Mouse (Mus musculus) ES-E14 (cell line): ENCODE data around the gene Tfg. TPM values are rescaled to one million over a fixed set of nuclear protein-coding genes. Genes with fewer than 3 reads are reported as not detected.

Source experiments
- DNase-seq: peaks from one replicate; pipeline ENCODE4 v3.0.0-alpha.2; 2013; ENCODE audit warnings: low read depth, low spot score
- H3K27ac ChIP-seq: 2 replicates; pipeline ENCODE4 v1.5.1; 2012; ENCODE audit warnings: low read depth, mild to moderate bottlenecking, low read length, moderate library complexity, mixed read lengths; ENCODE audit not compliant: poor library complexity, insufficient read depth, severe bottlenecking
- H3K36me3 ChIP-seq: 2 replicates; pipeline ENCODE4 v1.6.1; 2012; ENCODE audit warnings: mild to moderate bottlenecking, low read length, moderate library complexity, mixed read lengths; ENCODE audit not compliant: control insufficient read depth, poor library complexity, insufficient read depth, severe bottlenecking
- H3K4me1 ChIP-seq, 2 experiments: fragments of 150-350 bp in 1 of 2; sonication (generic) in 1 of 2; 2 replicates each; pipeline ENCODE4 v1.6.1; 2012; ENCODE audit warnings: low read length in 2 of 2, mild to moderate bottlenecking in 1 of 2, mixed read lengths in 1 of 2; ENCODE audit not compliant: control insufficient read depth in 2 of 2, insufficient read depth in 2 of 2, poor library complexity in 1 of 2
- H3K4me3 ChIP-seq, 2 experiments: fragments of 150-350 bp in 1 of 2; sonication (generic) in 1 of 2; 2 replicates each; pipeline ENCODE4 v1.5.1; 2012; ENCODE audit warnings: low read length in 2 of 2, low read depth in 1 of 2, mild to moderate bottlenecking in 1 of 2, mixed read lengths in 1 of 2; ENCODE audit not compliant: insufficient read depth in 1 of 2, poor library complexity in 1 of 2, severe bottlenecking in 1 of 2
- H3K9ac ChIP-seq: 2 replicates; pipeline ENCODE4 v1.6.1; 2012; ENCODE audit warnings: low read depth, mild to moderate bottlenecking, low read length, mixed read lengths; ENCODE audit not compliant: poor library complexity, insufficient read depth, severe bottlenecking
- H3K9me3 ChIP-seq: fragments of 150-350 bp; sonication (generic); 2 replicates; pipeline ENCODE4 v1.6.1; 2012; ENCODE audit warnings: low read depth, mild to moderate bottlenecking, low read length; ENCODE audit not compliant: control insufficient read depth, insufficient read depth
- CHD2 ChIP-seq: IDR thresholded peaks from 2 replicates; pipeline ENCODE4 v1.6.1; 2014; ENCODE audit warnings: mild to moderate bottlenecking, low read depth, low read length, inconsistent platforms
- HCFC1 ChIP-seq: IDR thresholded peaks from 2 replicates; pipeline ENCODE4 v1.6.1; 2012; ENCODE audit warnings: low read length, inconsistent platforms, borderline replicate concordance; ENCODE audit not compliant: insufficient read depth
- MAFK ChIP-seq: IDR thresholded peaks from 2 replicates; pipeline ENCODE4 v1.6.1; 2014; ENCODE audit warnings: mild to moderate bottlenecking, low read depth, low read length, inconsistent platforms; ENCODE audit not compliant: insufficient read depth
- ZC3H11A ChIP-seq: IDR thresholded peaks from 2 replicates; pipeline ENCODE4 v1.6.1; 2012; ENCODE audit warnings: low read depth, mild to moderate bottlenecking, inconsistent platforms, low read length, borderline replicate concordance
- ZNF384 ChIP-seq: IDR thresholded peaks from 2 replicates; pipeline ENCODE4 v1.6.1; 2012; ENCODE audit warnings: low read depth, low read length, inconsistent platforms
- in situ Hi-C, 2 experiments: fragments of 600-800 bp; cut with MboI; formaldehyde crosslinking; loops; one replicate each; pipeline ENCODE4 v1.15.1; 2025; ENCODE audit warnings: low sequenced_read_pairs in 2 of 2, inconsistent platforms in 1 of 2; ENCODE audit not compliant: unreplicated experiment in 2 of 2
- total RNA-seq: library from RNA; depleted of rRNA; stranded (reverse); fragments of 300-350 nt; gene quantifications from 2 replicates; pipeline ENCODE4 v1.2.3, GENCODE M21; 2012

Gene Tfg
- total RNA-seq, 1 experiment = 39.1 TPM

DNA sequence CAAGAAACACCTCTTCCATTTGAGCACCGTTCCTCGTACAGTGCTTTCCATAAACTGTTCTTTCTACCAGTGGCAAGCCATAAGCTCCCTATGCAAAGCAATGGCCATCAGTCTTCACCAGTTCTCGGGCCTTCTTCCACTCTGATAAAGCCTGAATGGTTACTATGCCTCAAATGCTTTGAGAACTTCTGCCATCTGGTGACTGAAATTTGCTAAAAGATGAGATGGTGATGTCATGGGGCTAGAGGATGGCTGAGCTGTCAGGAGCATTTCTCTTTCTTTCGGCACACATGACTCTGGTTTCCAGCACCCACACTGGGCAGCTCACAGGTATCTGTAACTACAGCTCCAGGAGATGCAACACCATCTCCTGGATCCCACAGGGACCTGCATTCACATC, 40.1 kb downstream of the Tfg start:
- H3K27ac ChIP-seq = no peak overlapping the region
- no peak overlapping the region for H3K4me3 ChIP-seq
- DNase-seq = no peak
- in situ Hi-C loops = no loop called here
- no peaks in the 10 kb centered on the region for H3K4me1 ChIP-seq
- no peaks in the 10 kb centered on the region for H3K36me3 ChIP-seq
- no peak overlapping the region for H3K9ac ChIP-seq
- no peak for TF ChIP-seq CHD2
- no peaks in the 10 kb centered on the region for H3K9me3 ChIP-seq

GRCm38 (mm10) chr16:56673420-56673819, 43.8 kb downstream of the Tfg start:
- no peak overlapping the region for H3K4me3 ChIP-seq
- in situ Hi-C loops = no loop called here
- H3K36me3 ChIP-seq = no peaks in the 10 kb centered on the region
- no peak for TF ChIP-seq ZNF384
- no peak for TF ChIP-seq CHD2
- TF ChIP-seq MAFK = no peak
- TF ChIP-seq ZC3H11A = no peak
- no peak for TF ChIP-seq HCFC1
- H3K27ac ChIP-seq = no peak overlapping the region
- no peak overlapping the region for H3K9ac ChIP-seq
- DNase-seq = no peak
- no peaks in the 10 kb centered on the region for H3K4me1 ChIP-seq
- H3K9me3 ChIP-seq = no peaks in the 10 kb centered on the region

DNA sequence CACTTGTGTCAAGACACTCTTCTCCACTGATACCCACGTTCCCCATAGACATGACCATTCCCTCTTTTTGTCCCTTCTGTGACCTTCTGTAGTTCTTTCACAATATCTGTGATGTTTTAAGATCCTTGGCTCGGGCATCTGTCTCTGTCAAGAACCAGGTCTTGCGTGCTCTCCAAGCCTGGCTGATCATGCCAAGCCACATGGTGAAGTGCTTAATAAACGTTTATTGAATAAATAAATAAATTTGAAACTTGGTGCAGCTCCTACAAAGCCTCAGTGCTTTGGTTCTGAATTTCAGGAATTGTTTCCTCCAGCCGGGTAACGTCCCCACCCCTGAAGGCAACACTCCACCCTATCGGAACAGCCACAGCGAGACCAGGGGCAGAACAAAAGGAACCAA, 46.3 kb downstream of the Tfg start:
- no peak overlapping the region for H3K9ac ChIP-seq
- H3K27ac ChIP-seq = no peak overlapping the region
- no peaks in the 10 kb centered on the region for H3K9me3 ChIP-seq
- H3K36me3 ChIP-seq = no peaks in the 10 kb centered on the region
- in situ Hi-C loops = no loop called here
- H3K4me3 ChIP-seq = no peak overlapping the region
- no peak for DNase-seq
- TF ChIP-seq HCFC1 (no peak), ZNF384 (no peak), ZC3H11A (no peak), CHD2 (no peak)
- H3K4me1 ChIP-seq = no peaks in the 10 kb centered on the region

- H3K9ac ChIP-seq = no peak overlapping the region
- H3K4me1 ChIP-seq = no peaks in the 10 kb centered on the region
- in situ Hi-C loops = no loop called here
Observed at GRCm38 (mm10) chr16:56669520-56669919, 47.7 kb downstream of the Tfg start.

GRCm38 (mm10) chr16:56658866-56659265, 58.4 kb downstream of the Tfg start:
- H3K4me1 ChIP-seq = no peaks in the 10 kb centered on the region
- in situ Hi-C loops = no loop called here
- no peak overlapping the region for H3K27ac ChIP-seq
- DNase-seq = no peak
- no peaks in the 10 kb centered on the region for H3K9me3 ChIP-seq
- H3K36me3 ChIP-seq = no peaks in the 10 kb centered on the region
- TF ChIP-seq ZNF384 (no peak), CHD2 (no peak), MAFK (no peak), HCFC1 (no peak), ZC3H11A (no peak)
- no peak overlapping the region for H3K9ac ChIP-seq
- no peak overlapping the region for H3K4me3 ChIP-seq

More at GRCm38 (mm10) chr16:56669520-56669919, 47.7 kb downstream of the Tfg start:
- no peaks in the 10 kb centered on the region for H3K9me3 ChIP-seq
- no peak for DNase-seq
- no peak overlapping the region for H3K27ac ChIP-seq
- H3K36me3 ChIP-seq = no peaks in the 10 kb centered on the region
- no peak for TF ChIP-seq HCFC1
- no peak for TF ChIP-seq MAFK
- TF ChIP-seq ZNF384 = no peak
- no peak for TF ChIP-seq ZC3H11A
- no peak for TF ChIP-seq CHD2
- H3K4me3 ChIP-seq = no peak overlapping the region
